Mouse (Mus musculus) liver, embryonic 15.5 days (tissue): ENCODE results near the gene Tpx2. TPM values are rescaled to one million over a fixed set of nuclear protein-coding genes. Genes with fewer than 3 reads are reported as not detected.

Experiments
- ATAC-seq: fragments of 200-750 bp; cut with Nextera tagmentation; 2 replicates; pipeline ENCODE4 v1.8.0; 2017; ENCODE audit warnings: moderate number of reproducible peaks, mild to moderate bottlenecking, moderate library complexity; ENCODE audit not compliant: insufficient read depth
- H3K27ac ChIP-seq: fragments of 300-500 bp; sonication (generic); replicated peaks from 2 replicates; pipeline ENCODE4 v1.5.1; 2015; ENCODE audit warnings: mild to moderate bottlenecking, inconsistent platforms
- H3K27me3 ChIP-seq: fragments of 300-500 bp; sonication (generic); 2 replicates; pipeline ENCODE4 v1.6.1; 2015; ENCODE audit warnings: mild to moderate bottlenecking, inconsistent platforms
- H3K36me3 ChIP-seq: fragments of 300-500 bp; sonication (generic); replicated peaks from 2 replicates; pipeline ENCODE4 v1.6.1; 2015; ENCODE audit warnings: moderate library complexity, mild to moderate bottlenecking, inconsistent platforms
- H3K4me1 ChIP-seq: fragments of 300-500 bp; sonication (generic); replicated peaks from 2 replicates; pipeline ENCODE4 v1.6.1; 2015; ENCODE audit warnings: inconsistent platforms
- H3K4me2 ChIP-seq: fragments of 300-500 bp; sonication (generic); 2 replicates; pipeline ENCODE4 v1.6.1; 2015; ENCODE audit warnings: moderate library complexity, mild to moderate bottlenecking, inconsistent platforms
- H3K4me3 ChIP-seq: fragments of 300-500 bp; sonication (generic); replicated peaks from 2 replicates; pipeline ENCODE4 v1.5.1; 2015; ENCODE audit warnings: mild to moderate bottlenecking, inconsistent platforms
- H3K9ac ChIP-seq: fragments of 300-500 bp; sonication (generic); 2 replicates; pipeline ENCODE4 v1.6.1; 2015; ENCODE audit warnings: moderate library complexity, mild to moderate bottlenecking, inconsistent platforms
- H3K9me3 ChIP-seq: fragments of 300-500 bp; sonication (generic); replicated peaks from 2 replicates; pipeline ENCODE4 v1.6.1; 2016; ENCODE audit warnings: inconsistent platforms
- WGBS: fragments of 180-500 bp; shearing (Covaris S2); methylation state at CpG from one replicate; pipeline ENCODE4 v1.1.7; 2015; ENCODE audit warnings: mixed read lengths; ENCODE audit not compliant: insufficient replicate concordance; 5-methylcytosine and 5-hydroxymethylcytosine counted together
- polyA plus RNA-seq: library from polyadenylated mRNA; unstranded; fragments of >200 nt; fragmentation: Nextera tagmentation; extraction: Ambion mirVana; gene quantifications from 2 replicates; pipeline ENCODE4 v1.2.1, GENCODE M21; 2015

The Tpx2 gene
- polyA plus RNA-seq, 1 experiment from 2014 or later = 59.4 TPM

DNA sequence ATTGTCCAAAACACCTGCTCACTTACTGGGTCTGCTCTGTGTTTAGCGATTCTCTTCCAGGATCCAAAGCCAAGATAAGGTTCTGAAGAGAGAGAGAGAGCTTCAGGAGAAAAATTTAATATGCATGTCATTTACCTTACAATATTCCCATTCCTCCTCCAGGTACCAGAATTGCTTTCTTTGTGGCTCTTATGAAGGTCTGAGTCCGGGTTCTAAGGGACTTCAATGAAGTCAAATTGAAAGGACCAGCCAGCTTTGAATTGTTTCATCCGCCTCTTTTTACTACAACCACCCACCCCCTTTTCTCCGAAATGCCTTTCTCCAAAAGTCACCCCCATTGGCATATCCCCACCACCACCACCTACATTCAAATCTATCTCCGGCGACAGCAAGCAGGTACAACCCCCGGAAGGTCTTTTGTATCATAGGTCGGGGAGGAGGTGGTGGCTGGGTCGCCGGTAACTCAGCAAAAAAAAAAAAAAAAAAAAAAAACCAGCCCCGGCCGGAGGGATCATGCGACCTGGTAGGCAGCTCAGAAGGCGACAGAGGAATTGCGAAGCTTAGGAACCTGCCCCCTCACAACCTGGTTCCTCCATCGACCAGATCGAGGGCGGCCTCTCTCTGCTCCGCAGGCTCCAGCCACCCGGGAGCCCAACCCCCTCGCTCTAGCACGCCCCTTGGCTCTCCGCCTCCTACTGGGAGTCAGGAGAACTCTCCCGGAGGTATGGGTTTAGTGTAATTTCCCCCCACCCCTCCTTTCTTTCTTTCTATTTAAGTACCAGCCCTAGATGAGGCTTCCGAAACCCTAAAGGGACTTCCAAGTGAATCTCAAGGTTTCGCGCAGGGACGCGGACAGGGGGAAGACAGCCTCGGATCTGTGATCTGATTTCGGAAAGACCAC, 17.5 kb upstream of the Tpx2 start:
- peak; percentile 70 for ATAC-seq
- no peaks in the 10 kb centered on the region for H3K9me3 ChIP-seq
- peak overlapping the region; percentile 85 for H3K9ac ChIP-seq
- H3K4me1 ChIP-seq = peaks cover 69% of the 10 kb centered on the region
- peaks cover 45% of the 10 kb centered on the region for H3K36me3 ChIP-seq
- 1% methylated on average over 31 of the region's 31 CpGs for WGBS
- peak overlapping the region; percentile 72 for H3K4me3 ChIP-seq
- H3K27ac ChIP-seq = peak overlapping the region; percentile 91
- H3K4me2 ChIP-seq = peak overlapping the region; percentile 81
- no peaks in the 10 kb centered on the region for H3K27me3 ChIP-seq

DNA sequence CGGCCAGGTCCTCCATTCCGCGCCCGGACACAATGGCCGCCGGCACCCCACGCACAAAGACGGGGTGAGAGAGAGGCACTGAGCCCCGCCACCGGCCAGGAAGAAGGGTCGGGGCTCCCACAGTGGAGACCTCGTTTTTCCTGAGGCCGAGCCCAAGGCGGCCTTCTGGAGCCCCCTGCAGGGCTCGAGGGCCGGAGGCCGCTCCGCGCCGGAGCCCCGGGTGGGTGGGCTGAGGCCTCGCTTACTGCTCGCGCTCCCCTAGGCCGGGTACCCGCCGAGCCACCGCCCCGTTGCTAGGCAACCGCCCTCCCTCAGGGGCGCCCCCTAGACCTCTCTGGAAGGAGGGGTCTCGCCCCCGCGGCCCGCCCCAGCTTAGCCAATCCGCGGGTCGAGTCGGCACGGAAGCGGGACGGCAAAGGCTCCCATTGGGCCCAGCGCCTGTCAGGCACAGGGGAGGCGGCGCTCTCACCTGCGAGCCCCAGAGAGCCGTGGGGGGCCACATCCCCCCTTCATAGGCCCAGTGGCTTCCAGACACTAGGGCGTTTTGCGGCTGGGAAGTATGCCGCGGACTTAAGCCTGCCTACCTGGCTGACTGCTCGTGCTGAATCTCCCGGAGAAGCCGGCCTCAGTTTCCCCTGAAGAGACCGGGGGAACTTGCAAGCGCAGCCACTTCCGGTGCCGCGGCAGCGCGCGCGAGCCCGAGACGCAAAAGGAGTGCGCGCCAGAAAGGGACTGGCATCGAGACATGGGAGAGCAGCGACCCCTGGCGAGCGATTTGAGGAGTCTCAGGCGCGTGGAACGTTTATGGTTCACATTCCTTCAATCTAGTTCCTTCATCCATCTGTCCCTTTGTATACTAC, 16.5 kb upstream of the Tpx2 start, which contains the start of gene Bcl2l1:
Bcl2l1 (minus strand) TSS at position 710 of the 860 bp plus-strand sequence.
- under 1% methylated on average over 74 of the region's 74 CpGs for WGBS
- Histone ChIP-seq H3K27me3 (no peaks in the 10 kb centered on the region), H3K4me3 (peak within 1 kb of the TSS; percentile 72), H3K36me3 (peaks cover 36% of the 10 kb centered on the region), H3K4me1 (peaks cover 59% of the 10 kb centered on the region), H3K9me3 (no peaks in the 10 kb centered on the region), H3K9ac (peak within 1 kb of the TSS; percentile 85), H3K27ac (peak within 1 kb of the TSS; percentile 91), H3K4me2 (peak within 1 kb of the TSS; percentile 81)
- ATAC-seq = peak; percentile 94

DNA sequence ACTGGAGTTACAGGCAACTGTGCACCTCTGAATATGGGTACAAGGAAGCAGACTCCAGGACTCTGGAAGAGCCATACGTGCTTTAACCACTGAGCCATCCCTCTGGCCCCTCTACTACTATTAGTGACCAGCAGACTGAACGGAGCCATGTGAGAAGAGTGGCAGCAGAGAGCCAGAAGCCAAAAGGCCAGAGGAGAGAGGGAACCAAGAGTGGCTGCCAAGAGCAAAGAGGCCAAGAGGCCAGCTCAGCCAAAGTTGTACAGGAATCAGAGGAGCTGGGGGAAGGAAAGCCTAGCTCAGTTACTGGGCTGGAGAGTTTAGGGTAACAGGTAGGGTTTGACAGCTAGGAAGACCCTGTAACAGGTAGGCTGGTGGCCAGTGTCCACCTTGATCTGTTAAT, 8.5 kb upstream of the Tpx2 start:
- H3K36me3 ChIP-seq = no peaks in the 10 kb centered on the region
- ATAC-seq = no peak
- no peak overlapping the region for H3K4me2 ChIP-seq
- H3K4me3 ChIP-seq = no peak overlapping the region
- 51% methylated on average over 2 of the region's 2 CpGs for WGBS
- H3K4me1 ChIP-seq = peaks cover 6% of the 10 kb centered on the region; the same call in 1 of the 2 replicates
- H3K9ac ChIP-seq = no peak overlapping the region
- H3K27me3 ChIP-seq = no peaks in the 10 kb centered on the region
- no peaks in the 10 kb centered on the region for H3K9me3 ChIP-seq
- no peak overlapping the region for H3K27ac ChIP-seq

DNA sequence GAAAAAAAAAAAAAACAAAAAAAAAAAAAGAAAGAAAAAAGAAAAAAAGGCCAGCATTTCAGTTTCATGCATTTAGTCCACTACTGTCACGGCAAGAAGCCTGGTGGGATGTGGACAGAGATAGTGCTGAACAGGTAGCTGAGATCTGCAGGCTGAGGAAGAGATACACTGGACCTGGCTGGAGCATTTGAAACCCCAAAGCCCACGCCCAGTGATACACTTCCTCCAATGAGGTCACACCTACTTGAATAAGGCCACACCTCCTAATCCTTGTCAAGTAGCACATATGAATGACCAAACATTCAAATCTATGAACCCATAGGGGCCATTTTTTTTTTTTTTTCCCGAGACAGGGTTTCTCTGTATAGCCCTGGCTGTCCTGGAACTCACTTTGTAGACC, 5.0 kb upstream of the Tpx2 start:
- no peak overlapping the region for H3K27ac ChIP-seq
- H3K9ac ChIP-seq = no peak overlapping the region
- no peak overlapping the region for H3K4me2 ChIP-seq
- no peak overlapping the region for H3K4me3 ChIP-seq
- H3K9me3 ChIP-seq = no peaks in the 10 kb centered on the region
- no peaks in the 10 kb centered on the region for H3K36me3 ChIP-seq
- no peak for ATAC-seq
- peaks cover 7% of the 10 kb centered on the region for H3K4me1 ChIP-seq
- WGBS = 40% methylated on average over 3 of the region's 3 CpGs
- no peaks in the 10 kb centered on the region for H3K27me3 ChIP-seq

DNA sequence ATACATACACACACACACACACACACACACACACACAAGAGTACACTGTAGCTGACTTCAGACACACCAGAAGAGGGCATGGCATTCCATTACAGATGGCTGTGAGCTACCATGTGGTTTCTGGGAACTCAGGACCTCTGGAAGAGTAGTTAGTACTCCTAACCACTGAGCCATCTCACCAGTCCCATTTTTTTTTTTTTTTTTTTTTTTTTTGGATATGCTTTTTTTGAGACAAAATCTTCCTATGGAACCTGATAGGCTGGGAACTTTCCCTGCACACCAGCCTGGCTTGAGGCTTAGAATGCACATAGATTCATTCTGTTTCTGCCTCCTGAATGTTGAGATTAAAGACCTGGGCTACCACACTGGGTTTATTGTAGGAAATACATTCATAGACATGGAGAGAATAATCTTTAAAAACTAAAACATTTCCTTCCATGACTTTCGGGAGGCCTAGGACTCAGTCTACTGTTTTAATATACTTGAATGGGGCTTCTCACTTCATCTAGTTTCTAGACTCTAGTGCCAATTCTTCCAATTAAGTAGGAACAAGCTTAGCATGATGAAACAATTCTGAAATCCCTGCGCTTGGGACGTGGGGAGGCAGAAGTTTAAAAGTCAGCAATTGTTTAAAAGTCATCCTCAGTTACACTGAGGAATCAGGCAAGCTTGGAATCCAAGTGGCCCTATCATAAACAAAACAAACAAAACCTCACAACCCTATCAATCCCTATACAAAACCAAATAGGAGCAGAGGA, 528 bp upstream of the Tpx2 start:
- H3K9me3 ChIP-seq = no peaks in the 10 kb centered on the region
- peak overlapping the region; percentile 84; the same call in 1 of the 2 replicates for H3K4me3 ChIP-seq
- peak overlapping the region; percentile 11; the same call in 1 of the 2 replicates for H3K9ac ChIP-seq

DNA sequence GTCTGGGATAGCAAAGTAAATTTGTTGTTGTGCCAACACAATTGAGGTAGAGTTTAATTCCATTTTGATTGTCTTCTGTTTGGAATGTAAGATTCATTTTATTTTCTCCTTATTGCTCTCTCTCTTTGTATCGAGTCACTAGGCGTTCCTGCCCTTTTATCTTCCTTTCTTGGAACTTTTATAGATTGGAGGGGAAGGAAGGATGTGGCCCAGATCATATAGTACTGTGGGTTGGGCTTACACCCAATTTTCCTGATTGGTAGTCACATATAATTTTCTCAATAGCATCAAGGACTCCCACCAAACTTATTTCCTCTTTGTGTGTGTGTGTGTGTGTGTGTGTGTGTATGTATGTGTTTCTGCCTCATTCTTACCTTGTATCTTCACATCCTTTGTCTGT, 702 bp downstream of the Tpx2 start:
- Histone ChIP-seq H3K4me1 (peaks cover 37% of the 10 kb centered on the region), H3K27me3 (no peaks in the 10 kb centered on the region), H3K4me2 (peak overlapping the region; percentile 75), H3K4me3 (peak overlapping the region; percentile 84), H3K9me3 (no peaks in the 10 kb centered on the region), H3K27ac (peak overlapping the region; percentile 96), H3K36me3 (peaks cover 44% of the 10 kb centered on the region), H3K9ac (peak overlapping the region; percentile 94)
- WGBS = 2% methylated on average over 2 of the region's 2 CpGs
- peak; percentile 24; the same call in 1 of the 2 replicates for ATAC-seq

More for the DNA sequence above, 528 bp upstream of the Tpx2 start:
- Histone ChIP-seq H3K27ac (no peak overlapping the region; the same call in none of the 2 replicates), H3K36me3 (peaks cover 32% of the 10 kb centered on the region), H3K4me2 (peak overlapping the region; percentile 47), H3K27me3 (no peaks in the 10 kb centered on the region), H3K4me1 (peaks cover 28% of the 10 kb centered on the region)
- WGBS = 11% methylated on average over 3 of the region's 3 CpGs
- no peak for ATAC-seq

DNA sequence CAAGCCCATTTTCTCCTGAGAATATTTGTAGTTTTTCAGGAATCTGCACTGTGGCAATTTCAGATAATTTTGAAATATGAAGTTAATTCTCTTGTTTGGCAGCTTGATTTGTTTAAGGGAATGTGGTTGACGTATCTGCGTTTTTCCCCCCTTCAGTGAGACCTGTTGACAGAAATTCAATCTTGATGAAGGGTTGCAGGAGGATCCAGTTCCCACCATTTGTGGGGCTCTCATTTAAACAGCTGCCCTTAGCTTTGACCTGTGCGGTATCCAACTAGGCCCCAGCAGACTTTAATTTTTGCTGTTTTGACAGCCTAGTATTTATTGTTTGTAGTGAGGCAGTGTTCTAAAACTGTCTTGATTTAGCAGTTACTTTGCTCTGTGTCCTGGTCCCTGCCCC, 11.7 kb downstream of the Tpx2 start:
- Histone ChIP-seq H3K9me3 (no peaks in the 10 kb centered on the region), H3K4me3 (no peak overlapping the region), H3K4me2 (no peak overlapping the region), H3K4me1 (no peaks in the 10 kb centered on the region), H3K9ac (no peak overlapping the region), H3K36me3 (peaks cover 95% of the 10 kb centered on the region), H3K27me3 (no peaks in the 10 kb centered on the region), H3K27ac (no peak overlapping the region)
- no peak for ATAC-seq
- 92% methylated on average over 3 of the region's 3 CpGs for WGBS

DNA sequence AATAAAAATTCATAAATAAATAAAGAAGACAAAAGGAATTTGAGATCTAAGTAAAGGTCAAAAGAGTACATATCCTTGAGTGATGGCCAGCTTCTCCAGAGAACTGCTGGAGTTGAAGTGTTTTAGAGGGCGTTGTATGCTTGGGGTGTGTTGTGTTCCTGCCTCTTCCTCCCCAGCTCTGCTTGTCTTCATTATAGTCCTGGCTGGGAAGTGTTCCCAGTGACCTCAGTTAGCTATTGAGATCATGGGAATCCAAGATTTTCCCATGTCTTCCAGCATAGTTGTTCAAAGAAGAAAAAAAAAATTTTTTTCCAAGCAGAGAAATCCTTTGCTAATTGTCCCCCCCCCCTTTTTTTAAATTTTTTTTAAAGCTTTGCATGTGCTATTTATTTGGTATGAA, 14.1 kb downstream of the Tpx2 start:
- no peak overlapping the region for H3K9ac ChIP-seq
- no peaks in the 10 kb centered on the region for H3K27me3 ChIP-seq
- no peak overlapping the region for H3K4me2 ChIP-seq
- H3K36me3 ChIP-seq = peaks cover 95% of the 10 kb centered on the region
- 91% methylated on average over 1 of the region's 1 CpGs for WGBS
- 0 out of 2 replicates have a peak, but pooled peaks cover 8% of the 10 kb centered on the region for H3K4me1 ChIP-seq
- H3K9me3 ChIP-seq = no peaks in the 10 kb centered on the region
- no peak for ATAC-seq
- H3K4me3 ChIP-seq = no peak overlapping the region
- H3K27ac ChIP-seq = no peak overlapping the region

DNA sequence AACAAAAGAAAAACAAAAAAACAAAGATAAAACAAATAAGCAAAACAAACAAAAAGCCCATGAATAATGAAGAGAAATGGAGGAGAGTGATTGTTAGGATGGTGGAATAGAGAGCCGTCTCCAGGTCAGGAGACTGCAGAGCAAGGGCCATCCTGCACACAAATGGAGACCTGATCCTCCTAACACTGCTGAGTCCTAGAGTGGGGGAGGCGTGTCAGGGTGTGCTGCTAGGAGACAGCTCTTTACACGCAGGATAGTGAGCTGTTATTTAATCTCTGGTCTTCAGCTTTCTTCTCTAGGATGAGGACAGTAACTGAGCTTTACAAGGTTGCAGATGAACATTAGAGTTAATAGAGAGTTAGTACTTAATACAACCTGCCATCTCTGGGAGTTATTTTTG, 14.9 kb downstream of the Tpx2 start:
- Histone ChIP-seq H3K27ac (no peak overlapping the region), H3K9me3 (no peaks in the 10 kb centered on the region), H3K4me3 (no peak overlapping the region), H3K4me1 (peaks cover 11% of the 10 kb centered on the region; the same call in 1 of the 2 replicates), H3K9ac (no peak overlapping the region), H3K36me3 (peaks cover 95% of the 10 kb centered on the region), H3K27me3 (no peaks in the 10 kb centered on the region), H3K4me2 (no peak overlapping the region)
- no peak for ATAC-seq
- 69% methylated on average over 3 of the region's 3 CpGs for WGBS

DNA sequence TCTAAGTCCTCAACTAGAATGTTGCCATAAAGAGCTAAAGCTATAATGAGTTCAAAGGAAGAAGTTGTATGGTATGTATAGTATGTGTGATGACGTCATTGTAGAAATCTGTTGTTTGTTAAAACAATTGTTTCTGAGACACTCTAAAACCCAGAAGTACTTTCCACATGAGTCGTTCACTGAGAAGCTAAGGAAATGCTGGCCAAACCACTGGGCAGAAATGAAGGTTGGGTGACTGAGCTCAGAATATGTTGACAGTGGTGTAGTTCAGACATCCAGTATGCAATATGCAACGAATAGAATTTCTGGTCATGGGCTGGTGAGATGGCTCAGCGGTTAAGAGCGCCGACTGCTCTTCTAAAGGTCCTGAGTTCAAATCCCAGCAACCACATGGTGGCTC, 15.6 kb downstream of the Tpx2 start:
- no peak for ATAC-seq
- H3K9me3 ChIP-seq = no peaks in the 10 kb centered on the region
- no peak overlapping the region for H3K4me3 ChIP-seq
- H3K4me1 ChIP-seq = peaks cover 13% of the 10 kb centered on the region; the same call in 1 of the 2 replicates
- no peaks in the 10 kb centered on the region for H3K27me3 ChIP-seq
- H3K36me3 ChIP-seq = peaks cover 94% of the 10 kb centered on the region
- H3K9ac ChIP-seq = no peak overlapping the region
- H3K4me2 ChIP-seq = no peak overlapping the region
- WGBS = 93% methylated on average over 6 of the region's 6 CpGs
- H3K27ac ChIP-seq = no peak overlapping the region
